Mouse (Mus musculus): ENCODE results near the gene Vps72.
A peak's percentile ranks its signal among the peaks of the same experiment; 100 is the strongest.
"Not testable (repeated sequence)": the region's sequence is repeated elsewhere in the genome, so short reads cannot be mapped to it uniquely, and the experiment has no call there.

Vps72 gene

GRCm38 (mm10) chr3:95134133-95134532 is 23.3 kb downstream of the Vps72 start:
- not testable (repeated sequence) for DNase-seq (ENCODE audit: low spot score)

GRCm38 (mm10) chr3:95135023-95135422 is 24.2 kb downstream of the Vps72 start:
- DNase-seq (ENCODE audit: low spot score), result peak; percentile 74

- no peak for DNase-seq (ENCODE audit: low spot score)
These were observed 24.7 kb downstream of the Vps72 start for GRCm38 (mm10) chr3:95135433-95136052.

- no peak for DNase-seq (ENCODE audit: low spot score)
These were observed 25.5 kb downstream of the Vps72 start for GRCm38 (mm10) chr3:95136336-95136735.

GRCm38 (mm10) chr3:95139586-95140288 is 28.9 kb downstream of the Vps72 start:
- no peak for DNase-seq (ENCODE audit: low spot score)

- DNase-seq (ENCODE audit: low spot score), result no peak
These were observed 29.4 kb downstream of the Vps72 start for GRCm38 (mm10) chr3:95140289-95140595.

- DNase-seq (ENCODE audit: low spot score), result no peak
These were observed 30.0 kb downstream of the Vps72 start for GRCm38 (mm10) chr3:95140795-95141194.

- no peak for DNase-seq (ENCODE audit: low spot score)
These were observed 30.7 kb downstream of the Vps72 start for GRCm38 (mm10) chr3:95141474-95141873.

- DNase-seq (ENCODE audit: low spot score), result no peak
These were observed 31.3 kb downstream of the Vps72 start, which contains the start of gene Tnfaip8l2 for GRCm38 (mm10) chr3:95141952-95142616. Tnfaip8l2 (minus strand) TSS chr3:95142360.

- DNase-seq (ENCODE audit: low spot score), result peak; percentile 86
These were observed 31.8 kb downstream of the Vps72 start for GRCm38 (mm10) chr3:95142617-95143011.

GRCm38 (mm10) chr3:95147924-95148323 is 37.1 kb downstream of the Vps72 start:
- no peak for DNase-seq (ENCODE audit: low spot score)

- no peak for DNase-seq (ENCODE audit: low spot score)
These were observed 43.1 kb downstream of the Vps72 start for GRCm38 (mm10) chr3:95153874-95154273.

- DNase-seq (ENCODE audit: low spot score), result no peak
These were observed 48.7 kb downstream of the Vps72 start for GRCm38 (mm10) chr3:95159511-95159986.

- peak; percentile 88 for DNase-seq (ENCODE audit: low spot score)
These were observed 49.5 kb downstream of the Vps72 start, which contains the start of gene Sema6c for GRCm38 (mm10) chr3:95159987-95160963. Sema6c (plus strand) TSS chr3:95160457.

GRCm38 (mm10) chr3:95161041-95161551 is 50.3 kb downstream of the Vps72 start:
- no peak for DNase-seq (ENCODE audit: low spot score)

- DNase-seq (ENCODE audit: low spot score), result no peak
These were observed 51.0 kb downstream of the Vps72 start for GRCm38 (mm10) chr3:95161618-95162344.

- no peak for DNase-seq (ENCODE audit: low spot score)
These were observed 51.5 kb downstream of the Vps72 start for GRCm38 (mm10) chr3:95162345-95162628.

GRCm38 (mm10) chr3:95163419-95164255 is 52.8 kb downstream of the Vps72 start:
- no peak for DNase-seq (ENCODE audit: low spot score)

- no peak for DNase-seq (ENCODE audit: low spot score)
These were observed 53.4 kb downstream of the Vps72 start for GRCm38 (mm10) chr3:95164256-95164550.

GRCm38 (mm10) chr3:95164840-95165239 is 54.0 kb downstream of the Vps72 start:
- no peak for DNase-seq (ENCODE audit: low spot score)

Data from urinary bladder, postnatal 14 days (tissue).